ENCODE assay signal across 23 mouse cellular contexts in genomic region chr15:87108411-87108810, GRCm38 (mm10).
DNase-seq lines count a peak whose midpoint lies in the region; ATAC-seq lines count a peak whose summit lies in the region.
"Had no signal": no experiment of that assay in that cellular context is flagged by ENCODE, and none has a peak within 500 bp of the region (broad histone marks: within the 10 kb centered on the region; RNA-seq: fewer than 3 reads in every experiment).

No protein-coding gene starts in this region.

- H3K27me3 ChIP-seq in megakaryocyte, embryonic 14.5 days (replicated peaks) = no peaks in the 10 kb centered on the region
- H3K27me3 ChIP-seq: embryonic facial prominence, embryonic 13.5 days; heart, embryonic 13.5 days; liver, embryonic 12.5 days had no signal

- H3K9me3 ChIP-seq in megakaryocyte, embryonic 14.5 days = peaks cover 80% of the 10 kb centered on the region
- H3K9me3 ChIP-seq: heart, embryonic 13.5 days had no signal

- H3K36me3 ChIP-seq in megakaryocyte, embryonic 14.5 days (replicated peaks; ENCODE audit: low read length) = no peaks in the 10 kb centered on the region
- H3K36me3 ChIP-seq: embryonic facial prominence, embryonic 13.5 days; heart, embryonic 13.5 days; liver, embryonic 12.5 days had no signal

- no peak for ATAC-seq in megakaryocyte, adult 5-6 weeks (ENCODE audit: poor library complexity, severe bottlenecking)
- ATAC-seq in inflammation-experienced regulatory T-cells, adult 6 months = no peak
- ATAC-seq: forebrain, embryonic 16.5 days; hindbrain, embryonic 16.5 days; intestine, embryonic 16.5 days; liver, embryonic 12.5 days; liver, postnatal 0 days; lung, postnatal 0 days had no signal

- H3K4me3 ChIP-seq in megakaryocyte, embryonic 14.5 days (replicated peaks) = peak overlapping the region; percentile 29
- H3K4me3 ChIP-seq: embryonic facial prominence, embryonic 13.5 days; heart, embryonic 13.5 days; liver, embryonic 12.5 days had no signal

- DNase-seq in cerebellum, adult 18-20 months = peak; percentile 42 to 54
- peak; percentile 44 for DNase-seq in cerebellum, adult 9-11 months
- DNase-seq in layer of hippocampus, adult 9-11 months = no peak
- DNase-seq in adrenal gland, adult 8-10 months = no peak
- DNase-seq: B cell, adult 2 months; kidney, adult 9 months; kidney, postnatal 10 days; liver, postnatal 0 days; lung, postnatal 4 days; midbrain, embryonic 14.5 days; right cerebral cortex, postnatal 25 days; spleen, adult 18-20 months; thymus, postnatal 14 days had no signal

- no peaks in the 10 kb centered on the region for H3K4me1 ChIP-seq in megakaryocyte, embryonic 14.5 days
- H3K4me1 ChIP-seq: embryonic facial prominence, embryonic 13.5 days; heart, embryonic 13.5 days; liver, embryonic 12.5 days had no signal

Comparison
In these comparisons a context has a peak if more than half of its experiments do, and no peak if none do; other contexts are left out.
1. DNase-seq: peak in cerebellum, adult 18-20 months (2 of 2) and cerebellum, adult 9-11 months (single experiment); none in layer of hippocampus, adult 9-11 months (single experiment) and adrenal gland, adult 8-10 months (single experiment).